In the genomic region with DNA sequence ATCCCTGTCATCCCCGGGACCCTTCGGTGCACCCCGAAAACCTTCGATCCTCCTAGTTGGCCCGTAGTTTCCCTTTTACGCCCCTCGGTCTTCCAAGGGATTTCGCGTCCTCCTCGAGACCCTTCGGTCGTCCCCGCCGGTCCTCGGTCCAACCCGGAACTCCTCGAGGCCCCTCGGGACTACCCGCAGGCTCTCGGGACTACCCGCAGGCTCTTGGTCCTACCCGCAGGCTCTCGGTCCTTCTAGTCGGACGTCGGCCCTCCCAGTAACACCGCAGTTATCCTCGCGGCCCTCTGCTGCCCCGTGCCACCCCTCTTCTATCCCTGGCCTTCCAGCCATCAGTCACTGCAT, we compare ENCODE assay signal across 8 mouse cellular contexts. TPM values are rescaled to one million over a fixed set of nuclear protein-coding genes. Genes with fewer than 3 reads are reported as not detected.
DNase-seq lines count a peak whose midpoint lies in the region; ATAC-seq and TF ChIP-seq lines count a peak whose summit lies in the region.

No protein-coding gene starts in this region.

- peak; percentile 43; the same call in 1 of the 2 replicates for ATAC-seq in forebrain, embryonic 14.5 days
- peak; percentile 55 for ATAC-seq in intestine, postnatal 0 days
- peak; percentile 35 for ATAC-seq in lung, embryonic 16.5 days (ENCODE audit: low read depth)

- DNase-seq in left cerebral cortex, postnatal 4 days: peak; percentile 28
- no peak for DNase-seq in left cerebral cortex, adult 9 months (ENCODE audit: low spot score in 2 of 2)
- DNase-seq in adrenal gland, postnatal 36 days: peak; percentile 27 to 57
- peak; percentile 11 for DNase-seq in forebrain, embryonic 14.5 days (ENCODE audit: low spot score)
- DNase-seq in ovary, postnatal 14 days (ENCODE audit: low spot score): peak; percentile 8
- DNase-seq in thymus, postnatal 36 days: no peak

- H3K4me2 ChIP-seq in forebrain, embryonic 14.5 days (ENCODE audit: low read length): peak overlapping the region; percentile 96
- peak overlapping the region; percentile 91 for H3K4me2 ChIP-seq in intestine, postnatal 0 days (replicated peaks; ENCODE audit: low read depth)
- H3K4me2 ChIP-seq in lung, embryonic 16.5 days (ENCODE audit: low read depth, low read length): peak overlapping the region; percentile 97

- peaks cover 5% of the 10 kb centered on the region for H3K4me1 ChIP-seq in forebrain, embryonic 14.5 days (ENCODE audit: control insufficient read depth, insufficient read depth, low read length)
- no peaks in the 10 kb centered on the region for H3K4me1 ChIP-seq in intestine, postnatal 0 days (replicated peaks; ENCODE audit: control insufficient read depth, insufficient read depth, low read length)
- H3K4me1 ChIP-seq in lung, embryonic 16.5 days (replicated peaks; ENCODE audit: control insufficient read depth, insufficient read depth, low read length): peaks cover 5% of the 10 kb centered on the region

- no peaks in the 10 kb centered on the region for H3K27me3 ChIP-seq in forebrain, embryonic 14.5 days (replicated peaks; ENCODE audit: control insufficient read depth, insufficient read depth, low read length)
- H3K27me3 ChIP-seq in intestine, postnatal 0 days (replicated peaks; ENCODE audit: control insufficient read depth, insufficient read depth, low read length): no peaks in the 10 kb centered on the region
- H3K27me3 ChIP-seq in lung, embryonic 16.5 days (ENCODE audit: control insufficient read depth, insufficient read depth, low read depth, low read length): no peaks in the 10 kb centered on the region

- WGBS in forebrain, embryonic 14.5 days: under 1% methylated on average over 30 of the region's 30 CpGs
- WGBS in intestine, postnatal 0 days: 1% methylated on average over 30 of the region's 30 CpGs
- WGBS in lung, embryonic 16.5 days: 0% methylated on average over 30 of the region's 30 CpGs

- peak overlapping the region; percentile 92 for H3K4me3 ChIP-seq in forebrain, embryonic 14.5 days (ENCODE audit: low read depth, low read length)
- peak overlapping the region; percentile 89 for H3K4me3 ChIP-seq in intestine, postnatal 0 days (ENCODE audit: low read depth, low read length)
- peak overlapping the region; percentile 92 for H3K4me3 ChIP-seq in lung, embryonic 16.5 days (ENCODE audit: low read length)

- no peak for TF ChIP-seq CTCF in intestine, postnatal 0 days (IDR thresholded peaks at IDR 0.05; ENCODE audit: low read depth)

- H3K9ac ChIP-seq in forebrain, embryonic 14.5 days (ENCODE audit: low read length): peak overlapping the region; percentile 91
- peak overlapping the region; percentile 91 for H3K9ac ChIP-seq in intestine, postnatal 0 days (ENCODE audit: low read depth, low read length)
- peak overlapping the region; percentile 97 for H3K9ac ChIP-seq in lung, embryonic 16.5 days (ENCODE audit: low read length)

- peaks cover 42% of the 10 kb centered on the region for H3K36me3 ChIP-seq in forebrain, embryonic 14.5 days (ENCODE audit: control insufficient read depth, insufficient read depth, low read length)
- peaks cover 33% of the 10 kb centered on the region for H3K36me3 ChIP-seq in intestine, postnatal 0 days (ENCODE audit: control insufficient read depth, insufficient read depth)
- peaks cover 34% of the 10 kb centered on the region for H3K36me3 ChIP-seq in lung, embryonic 16.5 days (ENCODE audit: control insufficient read depth, insufficient read depth, low read length)

- intact Hi-C loops in left cerebral cortex, postnatal 4 days (cut with DNase I): no loop called here

- H3K27ac ChIP-seq in forebrain, embryonic 14.5 days (ENCODE audit: low read depth, low read length): 0 out of 2 replicates have a peak overlapping the region, but pooled peaks have one; percentile 21
- no peak overlapping the region for H3K27ac ChIP-seq in intestine, postnatal 0 days (ENCODE audit: low read depth, low read length)
- no peak overlapping the region; the same call in 1 of the 2 replicates for H3K27ac ChIP-seq in lung, embryonic 16.5 days (ENCODE audit: low read length)

- no peaks in the 10 kb centered on the region for H3K9me3 ChIP-seq in forebrain, embryonic 14.5 days (replicated peaks; ENCODE audit: control insufficient read depth, low read length)
- no peaks in the 10 kb centered on the region for H3K9me3 ChIP-seq in intestine, postnatal 0 days (ENCODE audit: control insufficient read depth)
- H3K9me3 ChIP-seq in lung, embryonic 16.5 days (ENCODE audit: control insufficient read depth, low read length): no peaks in the 10 kb centered on the region

RNA-seq across cellular contexts. Expression of gene Sin3b, which starts 0.5 kb away (rescaled TPM):
- total RNA-seq in left cerebral cortex, postnatal 4 days (2021): 100 to 1,000 TPM; 207 to 223 TPM
- 100 to 1,000 TPM; 125 to 263 TPM for total RNA-seq in adrenal gland, postnatal 36 days (2021)
- 230 and 253 TPM in 2 replicates for polyA plus RNA-seq in forebrain, embryonic 14.5 days (2014; fragmentation: Nextera tagmentation; extraction: Ambion mirVana)
- polyA plus RNA-seq in intestine, postnatal 0 days (2015; fragmentation: Nextera tagmentation; extraction: Ambion mirVana): 172 and 175 TPM in 2 replicates
- 149 and 158 TPM in 2 replicates for polyA plus RNA-seq in lung, embryonic 16.5 days (2015; fragmentation: Nextera tagmentation; extraction: Ambion mirVana)

RNA-seq across cellular contexts. Expression of gene F2rl3, which starts 38.1 kb away (rescaled TPM):
- total RNA-seq in left cerebral cortex, postnatal 4 days (2021): under 1 TPM in 1 of 2 experiments, not detected in 1; 0.28 TPM
- total RNA-seq in adrenal gland, postnatal 36 days (2021): 1 to 10 TPM; 1.8 to 2.9 TPM
- 0.42 and 0.77 TPM in 2 replicates for polyA plus RNA-seq in forebrain, embryonic 14.5 days (2014; fragmentation: Nextera tagmentation; extraction: Ambion mirVana)
- 2.4 and 2.5 TPM in 2 replicates for polyA plus RNA-seq in intestine, postnatal 0 days (2015; fragmentation: Nextera tagmentation; extraction: Ambion mirVana)
- polyA plus RNA-seq in lung, embryonic 16.5 days (2015; fragmentation: Nextera tagmentation; extraction: Ambion mirVana): 3.0 and 3.6 TPM in 2 replicates

Comparison
In these comparisons a context has a peak if more than half of its experiments do, and no peak if none do; other contexts are left out.
1. DNase-seq: peak in left cerebral cortex, postnatal 4 days (single experiment), adrenal gland, postnatal 36 days (2 of 2), forebrain, embryonic 14.5 days (single experiment) and ovary, postnatal 14 days (single experiment); none in left cerebral cortex, adult 9 months (0 of 2) and thymus, postnatal 36 days (0 of 2).
2. Peak in every context shown above with its lines, with median percentiles within 50 percentile points of each other: ATAC-seq, H3K4me2 ChIP-seq, H3K4me3 ChIP-seq and H3K9ac ChIP-seq.